Mouse (Mus musculus) embryonic fibroblast, embryonic 13.5 days (primary cell): ENCODE data around the gene Ppp1r37. TPM values are rescaled to one million over a fixed set of nuclear protein-coding genes. Genes with fewer than 3 reads are reported as not detected.
A peak's percentile ranks its signal among the peaks of the same experiment; 100 is the strongest.

Source experiments
- H3K27ac ChIP-seq: 2 replicates; pipeline ENCODE4 v1.5.1; 2012; ENCODE audit warnings: low read length, control low read depth, inconsistent platforms; ENCODE audit not compliant: insufficient read depth
- H3K4me1 ChIP-seq: 2 replicates; pipeline ENCODE4 v1.6.1; 2011; ENCODE audit warnings: low read length; ENCODE audit not compliant: control insufficient read depth, insufficient read depth
- H3K4me3 ChIP-seq: 2 replicates; pipeline ENCODE4 v1.5.1; 2011; ENCODE audit warnings: mild to moderate bottlenecking, control low read depth, low read length; ENCODE audit not compliant: insufficient read depth
- CTCF ChIP-seq: IDR thresholded peaks from 2 replicates; pipeline ENCODE4 v1.5.1; 2011; ENCODE audit warnings: mild to moderate bottlenecking, control low read depth, low read length, moderate library complexity, borderline replicate concordance; ENCODE audit not compliant: insufficient read depth
- POLR2A ChIP-seq: IDR thresholded peaks from 2 replicates; pipeline ENCODE4 v1.6.1; 2011; ENCODE audit warnings: low read depth, mild to moderate bottlenecking, control low read depth, low read length, moderate library complexity
- polyA plus RNA-seq: library from polyadenylated mRNA; stranded (reverse); fragments of >200 nt; gene quantifications from 2 replicates; pipeline ENCODE4 v1.2.4, GENCODE M21; 2011; ENCODE audit warnings: low read depth; ENCODE audit not compliant: missing spikeins, insufficient read length

Gene Ppp1r37
- polyA plus RNA-seq, 1 experiment = 25.3 TPM

DNA sequence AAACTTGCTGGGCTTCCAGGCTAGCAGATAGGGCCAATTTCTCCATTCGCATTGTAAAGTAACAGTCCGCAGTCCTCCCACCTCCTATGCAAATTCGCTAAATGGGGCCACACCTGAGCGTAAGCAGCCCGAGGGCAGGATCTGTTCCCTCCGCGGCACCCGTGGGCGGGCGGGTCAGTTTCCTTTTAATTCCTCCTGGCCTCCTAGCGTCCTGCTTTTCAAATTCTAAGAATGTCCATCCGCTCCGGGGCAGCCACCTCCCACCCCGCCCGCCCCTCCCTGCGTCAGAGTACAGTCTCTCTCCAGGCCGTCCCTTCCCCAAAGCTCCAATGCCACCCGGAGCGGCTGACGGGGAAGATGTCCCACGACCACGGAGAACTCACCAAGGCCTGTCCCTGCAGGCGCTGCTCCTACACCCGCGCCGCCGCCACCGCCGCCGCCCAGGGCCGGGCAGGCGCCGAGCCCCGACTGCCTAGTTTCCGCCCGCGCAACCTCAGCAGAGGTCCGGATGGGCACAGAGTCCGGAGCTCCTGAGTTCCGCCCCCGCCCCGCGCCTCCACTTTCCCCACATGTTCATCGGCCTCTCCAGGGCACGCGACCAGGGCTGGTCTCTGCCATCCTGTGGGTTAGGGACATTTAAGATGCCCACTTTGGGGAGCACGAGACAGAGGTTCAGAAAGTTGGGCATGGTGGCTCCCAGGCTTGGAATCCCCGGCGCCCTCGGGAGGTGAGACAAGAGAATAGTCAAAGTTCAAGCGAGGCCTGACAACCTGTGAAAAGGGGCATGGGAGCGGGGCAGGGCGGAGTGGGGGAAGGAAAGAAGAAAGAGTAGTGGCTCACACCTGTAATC, 10.3 kb upstream of the Ppp1r37 start:
- peak overlapping the region; percentile 92 for H3K4me3 ChIP-seq
- H3K4me1 ChIP-seq = no peaks in the 10 kb centered on the region
- TF ChIP-seq POLR2A = peak; percentile 81
- no peak for TF ChIP-seq CTCF
- H3K27ac ChIP-seq = peak overlapping the region; percentile 84

DNA sequence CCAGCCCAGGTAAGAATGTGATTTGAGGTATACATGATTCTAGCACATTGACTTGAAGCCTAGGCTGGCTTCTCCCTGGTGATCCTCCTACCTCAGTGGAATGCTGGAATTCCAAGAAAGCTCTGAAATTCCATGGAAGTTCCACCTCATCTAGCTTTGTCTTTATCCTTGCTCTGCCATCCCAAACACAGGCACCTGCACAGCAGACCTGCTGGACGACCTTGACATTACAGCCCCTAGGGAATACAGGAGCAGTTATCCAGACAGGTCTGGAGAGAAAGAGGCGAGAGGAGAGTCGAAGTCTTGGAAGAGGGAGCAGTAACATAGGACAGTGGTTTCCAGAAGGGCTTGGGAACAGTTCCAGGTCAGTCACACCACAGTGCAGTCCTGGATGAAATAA, 6.8 kb upstream of the Ppp1r37 start:
- TF ChIP-seq POLR2A (no peak), CTCF (no peak)
- no peak overlapping the region for H3K4me3 ChIP-seq
- no peak overlapping the region for H3K27ac ChIP-seq
- no peaks in the 10 kb centered on the region for H3K4me1 ChIP-seq

DNA sequence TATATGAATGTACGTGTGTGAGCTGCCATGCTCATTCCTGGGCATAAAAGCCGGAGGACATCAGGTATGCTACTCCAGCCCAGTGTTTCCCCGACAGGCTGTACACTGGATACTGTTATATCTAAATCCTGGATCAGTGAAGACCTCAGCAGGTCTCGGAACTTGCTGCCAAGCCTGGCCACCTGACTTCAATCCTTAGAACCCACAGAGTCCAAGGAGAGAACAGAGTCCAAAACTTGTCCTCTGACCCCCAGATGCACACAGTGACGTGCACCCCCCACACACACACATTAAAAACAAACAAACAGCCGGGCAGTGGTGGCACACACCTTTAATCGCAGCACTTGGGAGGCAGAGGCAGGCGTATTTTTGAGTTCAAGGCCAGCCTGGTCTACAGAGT, 4.5 kb upstream of the Ppp1r37 start:
- TF ChIP-seq POLR2A (no peak), CTCF (no peak)
- Histone ChIP-seq H3K4me3 (no peak overlapping the region), H3K4me1 (no peaks in the 10 kb centered on the region), H3K27ac (no peak overlapping the region)

DNA sequence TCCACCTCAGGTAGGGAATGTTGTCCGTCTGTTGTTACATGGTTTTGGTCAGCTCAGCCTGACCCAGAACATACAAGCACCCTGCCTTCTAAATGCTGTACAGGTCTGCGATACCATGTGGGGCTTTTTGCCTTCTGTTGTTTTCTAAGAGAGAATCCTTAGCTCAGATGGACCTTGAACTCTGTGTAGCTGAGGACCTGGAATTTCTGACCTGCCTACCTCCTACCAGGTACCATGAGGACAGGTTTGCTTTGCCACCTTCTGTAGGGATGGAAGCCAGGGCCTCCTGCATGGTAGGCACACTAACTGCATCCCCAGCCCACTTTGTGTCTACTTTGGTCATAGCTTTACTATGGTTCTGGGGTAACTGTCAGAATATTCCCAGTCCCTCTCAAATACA, 2.9 kb upstream of the Ppp1r37 start:
- Histone ChIP-seq H3K4me3 (no peak overlapping the region), H3K4me1 (no peaks in the 10 kb centered on the region), H3K27ac (no peak overlapping the region)
- no peak for TF ChIP-seq CTCF
- TF ChIP-seq POLR2A = no peak

DNA sequence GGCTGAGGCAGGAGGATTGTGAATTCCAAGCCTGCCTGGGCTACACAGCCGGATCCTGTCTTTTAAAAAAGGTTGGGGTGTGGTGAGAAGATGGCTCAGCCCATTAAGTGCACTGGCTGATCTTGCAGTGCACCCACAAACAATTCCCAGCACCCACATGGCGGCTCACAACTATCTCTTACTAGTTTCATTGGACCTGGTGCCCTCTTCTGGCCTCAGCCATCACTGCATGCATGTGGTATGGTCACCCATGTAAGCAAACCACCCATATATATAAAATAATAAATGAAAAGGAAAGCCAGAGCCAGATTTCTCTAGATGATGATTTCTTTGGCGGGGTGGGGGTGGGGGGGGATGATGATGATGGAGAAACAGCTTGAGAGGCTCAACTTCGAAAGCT, 1.6 kb upstream of the Ppp1r37 start:
- Histone ChIP-seq H3K4me1 (peaks cover 3% of the 10 kb centered on the region; the same call in 1 of the 2 replicates), H3K27ac (no peak overlapping the region), H3K4me3 (no peak overlapping the region)
- TF ChIP-seq POLR2A (no peak), CTCF (peak; percentile 32; the same call in 1 of the 2 replicates)

DNA sequence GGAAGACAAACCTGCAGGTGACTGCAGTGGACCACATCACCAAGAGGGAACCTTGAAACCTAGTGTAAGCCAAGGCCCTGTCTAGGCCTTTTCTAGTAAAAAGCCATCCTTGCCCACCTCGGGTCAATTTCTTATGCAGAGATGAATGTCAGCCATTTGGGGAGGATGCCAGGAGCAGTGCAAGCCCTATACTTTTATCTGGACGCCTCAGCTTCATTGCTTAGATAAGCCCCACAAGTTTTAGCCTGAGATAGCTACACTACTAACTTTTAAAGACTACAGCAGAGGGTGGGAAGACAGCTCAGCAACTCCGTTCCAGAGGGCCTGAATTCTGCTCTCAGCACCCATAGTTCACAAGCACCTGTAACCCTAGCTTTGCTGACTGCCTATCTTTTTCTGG, 1.0 kb upstream of the Ppp1r37 start:
- H3K27ac ChIP-seq = no peak overlapping the region
- no peak overlapping the region for H3K4me3 ChIP-seq
- peaks cover 3% of the 10 kb centered on the region; the same call in 1 of the 2 replicates for H3K4me1 ChIP-seq
- TF ChIP-seq POLR2A (no peak), CTCF (no peak)

DNA sequence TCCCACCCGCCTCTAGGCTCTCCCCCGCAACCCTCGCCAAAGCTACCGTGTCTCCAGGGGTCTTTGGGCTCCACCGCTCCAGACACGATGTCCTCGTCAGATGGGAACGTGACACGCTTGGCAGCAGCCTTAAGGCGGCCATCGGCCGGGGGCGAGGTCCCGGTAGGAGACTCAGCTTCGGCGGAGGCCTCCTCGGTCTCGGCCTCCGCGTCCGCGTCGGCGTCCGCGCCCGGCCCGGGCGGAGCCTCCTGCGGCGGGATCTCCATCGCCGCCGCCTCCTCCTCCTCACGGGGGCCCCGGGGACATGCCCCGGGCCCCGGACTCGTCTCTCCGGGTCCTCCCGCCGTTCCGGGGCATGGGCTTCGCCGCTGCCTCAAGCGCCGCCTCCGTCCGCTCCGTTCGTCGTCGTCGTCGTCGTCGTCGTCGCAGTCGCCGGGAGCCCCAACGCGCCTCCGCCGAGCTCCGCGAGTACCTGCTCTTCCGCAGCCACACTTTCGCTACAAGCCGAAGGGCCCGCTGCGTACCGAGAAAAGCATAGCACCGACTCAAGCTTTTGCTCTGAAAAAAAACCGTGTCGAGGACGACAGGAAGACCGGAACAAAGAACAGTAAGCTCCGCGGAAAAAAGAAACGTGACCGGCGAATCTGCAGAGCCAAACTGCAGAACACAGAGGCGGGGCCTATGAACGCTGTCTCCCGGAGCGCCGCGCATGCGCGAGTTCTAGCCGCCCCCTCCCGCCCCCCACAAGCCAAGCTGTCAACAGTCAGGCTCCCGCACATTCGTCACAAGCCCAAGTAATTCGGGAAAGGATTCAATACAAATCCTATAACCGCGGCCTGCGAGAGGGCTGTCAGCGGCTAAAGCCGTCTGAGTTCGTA, 872 bp downstream of the Ppp1r37 start:
- peaks cover 3% of the 10 kb centered on the region; the same call in 1 of the 2 replicates for H3K4me1 ChIP-seq

DNA sequence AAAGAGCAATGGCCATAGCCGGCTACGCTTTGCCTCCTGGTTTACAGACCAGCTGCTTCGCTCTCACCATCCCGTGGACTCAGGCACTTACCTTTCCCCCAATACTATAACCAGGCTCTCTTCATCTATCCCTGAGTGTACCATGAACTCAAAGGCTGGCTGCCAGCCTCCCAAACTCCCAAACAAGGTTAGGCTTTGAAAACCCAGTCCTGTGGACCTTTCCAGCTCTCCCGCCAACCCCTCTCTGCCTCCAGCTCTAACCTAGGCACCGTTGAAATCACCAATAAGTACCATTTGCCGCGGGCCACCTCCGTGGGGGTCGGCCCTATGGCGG, 1.5 kb downstream of the Ppp1r37 start:
- TF ChIP-seq CTCF (no peak), POLR2A (no peak)
- peaks cover 3% of the 10 kb centered on the region; the same call in 1 of the 2 replicates for H3K4me1 ChIP-seq

More for the DNA sequence above, 872 bp downstream of the Ppp1r37 start:
- no peak for TF ChIP-seq CTCF
- peak; percentile 53 for TF ChIP-seq POLR2A
- Histone ChIP-seq H3K27ac (peak overlapping the region; percentile 88), H3K4me3 (peak overlapping the region; percentile 99)

DNA sequence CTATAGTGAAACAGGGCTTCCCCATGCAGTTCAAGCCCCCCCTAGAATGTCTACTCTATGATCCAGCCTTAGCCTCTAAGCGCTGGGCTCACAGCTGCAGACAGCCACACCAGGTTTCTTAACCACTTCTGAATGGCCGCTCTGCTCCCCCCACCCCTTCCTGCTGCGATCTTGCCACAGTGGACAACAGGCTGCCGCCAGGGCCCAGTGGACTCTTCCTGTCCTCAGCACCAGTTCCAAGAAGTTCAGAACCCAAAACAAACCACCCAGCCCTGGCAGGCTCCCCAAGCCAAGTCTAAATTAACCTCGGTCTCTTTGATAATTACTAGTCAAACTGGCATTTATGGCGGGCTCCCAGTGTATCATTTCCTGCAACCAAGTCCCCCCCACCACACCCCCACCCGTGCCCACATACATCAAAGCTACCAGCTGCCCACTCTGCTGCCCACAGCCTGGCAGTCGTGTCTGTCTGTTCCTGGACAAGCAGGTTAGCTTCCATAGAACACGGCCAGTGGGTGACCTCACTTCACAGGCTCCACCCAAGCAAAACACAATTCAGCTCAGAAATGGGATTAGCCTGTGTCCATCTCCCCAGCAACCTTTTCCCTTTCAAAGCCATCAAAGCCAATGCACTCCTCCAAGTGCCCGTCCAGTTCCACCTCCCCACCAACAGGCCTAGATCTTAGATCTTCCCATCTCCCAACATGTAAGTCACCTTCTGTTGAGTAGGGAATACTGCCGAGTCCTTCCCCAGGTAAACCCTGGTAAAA, 2.2 kb downstream of the Ppp1r37 start:
- Histone ChIP-seq H3K4me3 (peak overlapping the region; percentile 99), H3K27ac (no peak overlapping the region), H3K4me1 (peaks cover 3% of the 10 kb centered on the region; the same call in 1 of the 2 replicates)
- no peak for TF ChIP-seq CTCF
- no peak for TF ChIP-seq POLR2A

More for the DNA sequence above, 1.5 kb downstream of the Ppp1r37 start:
- H3K27ac ChIP-seq = peak overlapping the region; percentile 88
- H3K4me3 ChIP-seq = peak overlapping the region; percentile 99
